Mouse (Mus musculus): ENCODE results near the gene Ide. TPM values are rescaled to one million over a fixed set of nuclear protein-coding genes. Genes with fewer than 3 reads are reported as not detected.

Ide gene
- total and polyA plus RNA-seq, 3 experiments: 9.1 to 120 (median 79.1) TPM

DNA sequence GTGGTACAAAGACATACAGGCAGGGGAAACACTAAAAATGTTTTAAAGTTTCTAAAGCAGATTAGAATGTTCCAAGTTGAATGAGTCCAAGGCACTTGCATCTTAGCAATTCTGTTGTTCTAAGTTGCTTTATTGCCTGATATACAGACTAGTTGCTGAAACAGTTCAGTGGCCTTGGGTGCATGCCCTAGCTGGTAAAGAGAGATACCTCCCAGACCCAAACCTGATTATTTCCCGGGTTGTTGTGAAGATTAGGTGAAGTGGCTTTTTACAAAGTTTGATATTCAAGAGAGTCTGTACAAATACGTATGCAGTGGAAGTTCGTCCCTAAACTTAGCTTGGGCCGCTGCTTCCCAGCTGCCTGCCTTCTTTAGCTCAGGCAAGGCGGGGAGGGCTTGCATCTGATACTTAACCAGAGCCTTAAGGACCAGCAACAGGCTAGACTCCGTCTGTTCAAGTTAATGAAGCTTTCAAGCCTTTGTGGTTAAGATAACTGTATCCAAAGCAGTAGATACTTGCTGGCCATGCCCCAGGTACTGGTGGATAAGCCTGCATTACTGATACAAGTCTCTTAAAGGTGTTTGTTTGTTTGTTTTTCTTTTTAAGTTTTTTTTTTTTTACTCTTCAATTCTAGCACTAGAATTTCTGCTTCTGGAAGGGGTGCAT lies 112.3 kb downstream of the Ide start:
- peaks cover 14% of the 10 kb centered on the region for H3K4me1 ChIP-seq (ENCODE audit: insufficient read depth, low read depth, low read length)
- no peak overlapping the region for H3K4me3 ChIP-seq (ENCODE audit: low read depth, low read length)
- no peaks in the 10 kb centered on the region for H3K9me3 ChIP-seq (replicated peaks)
- DNase-seq (ENCODE audit: low spot score): no peak
- TF ChIP-seq CTCF (IDR thresholded peaks at IDR 0.05; ENCODE audit: low read depth, low read length) (no peak), GATA1 (IDR thresholded peaks at IDR 0.05; ENCODE audit: borderline replicate concordance, low read length) (no peak), TAL1 (conservative IDR thresholded peaks at IDR 0.05; ENCODE audit: low read depth, low read length) (no peak), GATA2 (IDR thresholded peaks at IDR 0.05; ENCODE audit: borderline replicate concordance, low read depth, low read length) (no peak), POLR2AphosphoS5 (IDR thresholded peaks at IDR 0.05; ENCODE audit: insufficient replicate concordance, low read depth, low read length) (no peak)
- H3K36me3 ChIP-seq (replicated peaks): peaks cover 35% of the 10 kb centered on the region
- ATAC-seq (ENCODE audit: extremely low read depth, insufficient number of reproducible peaks, low FRiP score, poor library complexity, severe bottlenecking): no peak
- no peaks in the 10 kb centered on the region for H3K27me3 ChIP-seq (ENCODE audit: insufficient read depth, low read length)

Other genes starting within 250 kb of the Ide start
- gene March5, start 130.3 kb downstream of the Ide start, total RNA-seq (2014; fragmentation: Nextera tagmentation): 131 and 133 TPM in 2 replicates
- gene March5, start 130.3 kb downstream of the Ide start, total RNA-seq (2017): 125 and 129 TPM in 2 replicates
- gene March5, start 130.3 kb downstream of the Ide start, polyA plus RNA-seq (2012): 64.5 and 92.4 TPM in 2 replicates
- 3.9 and 5.2 TPM in 2 replicates for gene Cpeb3, start 129.3 kb downstream of the Ide start, total RNA-seq (2014; fragmentation: Nextera tagmentation)
- gene Cpeb3, start 129.3 kb downstream of the Ide start, total RNA-seq (2017): 2.0 and 2.4 TPM in 2 replicates
- gene Cpeb3, start 129.3 kb downstream of the Ide start, polyA plus RNA-seq (2012): 2.0 and 2.9 TPM in 2 replicates
- 166 and 200 TPM in 2 replicates for gene Kif11, start 38.6 kb upstream of the Ide start, total RNA-seq (2014; fragmentation: Nextera tagmentation)
- gene Kif11, start 38.6 kb upstream of the Ide start, total RNA-seq (2017): 156 and 177 TPM in 2 replicates
- 5.5 and 6.6 TPM in 2 replicates for gene Kif11, start 38.6 kb upstream of the Ide start, polyA plus RNA-seq (2012)
- 70.5 and 74.0 TPM in 2 replicates for gene Hhex, start 97.0 kb upstream of the Ide start, total RNA-seq (2014; fragmentation: Nextera tagmentation)
- gene Hhex, start 97.0 kb upstream of the Ide start, total RNA-seq (2017): 33.6 and 45.2 TPM in 2 replicates
- 214 and 327 TPM in 2 replicates for gene Hhex, start 97.0 kb upstream of the Ide start, polyA plus RNA-seq (2012)
- 90.4 and 92.8 TPM in 2 replicates for gene Exoc6, start 212.6 kb upstream of the Ide start, total RNA-seq (2014; fragmentation: Nextera tagmentation)
- 100 and 117 TPM in 2 replicates for gene Exoc6, start 212.6 kb upstream of the Ide start, total RNA-seq (2017)
- gene Exoc6, start 212.6 kb upstream of the Ide start, polyA plus RNA-seq (2012): 25.6 and 26.0 TPM in 2 replicates

All from G1E (cell line).